Mouse (Mus musculus): ENCODE results near the gene Sorcs3. TPM values are rescaled to one million over a fixed set of nuclear protein-coding genes. Genes with fewer than 3 reads are reported as not detected.

Gene Sorcs3
- polyA plus RNA-seq, 1 experiment: not detected

- H3K27ac ChIP-seq (ENCODE audit: insufficient read depth, low read length): no peak overlapping the region
Observed at GRCm38 (mm10) chr19:48706924-48707320, 501.1 kb downstream of the Sorcs3 start.

GRCm38 (mm10) chr19:48725851-48726419 lies 520.1 kb downstream of the Sorcs3 start:
- no peak overlapping the region for H3K27ac ChIP-seq (ENCODE audit: insufficient read depth, low read length)
- H3K4me1 ChIP-seq (ENCODE audit: control insufficient read depth, insufficient read depth, low read length): no peaks in the 10 kb centered on the region
- TF ChIP-seq CTCF (IDR thresholded peaks at IDR 0.05; ENCODE audit: borderline replicate concordance, insufficient read depth, low read length) (no peak), POLR2A (IDR thresholded peaks at IDR 0.05; ENCODE audit: low read depth, low read length) (no peak)
- H3K4me3 ChIP-seq (ENCODE audit: insufficient read depth, low read length): no peak overlapping the region

More at GRCm38 (mm10) chr19:48706924-48707320, 501.1 kb downstream of the Sorcs3 start:
- TF ChIP-seq POLR2A (IDR thresholded peaks at IDR 0.05; ENCODE audit: low read depth, low read length): no peak
- TF ChIP-seq CTCF (IDR thresholded peaks at IDR 0.05; ENCODE audit: borderline replicate concordance, insufficient read depth, low read length): no peak
- Histone ChIP-seq H3K4me1 (ENCODE audit: control insufficient read depth, insufficient read depth, low read length) (no peaks in the 10 kb centered on the region), H3K4me3 (ENCODE audit: insufficient read depth, low read length) (no peak overlapping the region)

GRCm38 (mm10) chr19:48727048-48727447 lies 521.2 kb downstream of the Sorcs3 start:
- TF ChIP-seq POLR2A (IDR thresholded peaks at IDR 0.05; ENCODE audit: low read depth, low read length) (no peak), CTCF (IDR thresholded peaks at IDR 0.05; ENCODE audit: borderline replicate concordance, insufficient read depth, low read length) (no peak)
- no peaks in the 10 kb centered on the region for H3K4me1 ChIP-seq (ENCODE audit: control insufficient read depth, insufficient read depth, low read length)
- no peak overlapping the region for H3K27ac ChIP-seq (ENCODE audit: insufficient read depth, low read length)

GRCm38 (mm10) chr19:48727601-48728000 lies 521.8 kb downstream of the Sorcs3 start:
- H3K27ac ChIP-seq (ENCODE audit: insufficient read depth, low read length): no peak overlapping the region
- H3K4me1 ChIP-seq (ENCODE audit: control insufficient read depth, insufficient read depth, low read length): no peaks in the 10 kb centered on the region
- H3K4me3 ChIP-seq (ENCODE audit: insufficient read depth, low read length): no peak overlapping the region
- TF ChIP-seq CTCF (IDR thresholded peaks at IDR 0.05; ENCODE audit: borderline replicate concordance, insufficient read depth, low read length): no peak
- TF ChIP-seq POLR2A (IDR thresholded peaks at IDR 0.05; ENCODE audit: low read depth, low read length): no peak

More at GRCm38 (mm10) chr19:48727048-48727447, 521.2 kb downstream of the Sorcs3 start:
- no peak overlapping the region for H3K4me3 ChIP-seq (ENCODE audit: insufficient read depth, low read length)

- H3K4me1 ChIP-seq (ENCODE audit: control insufficient read depth, insufficient read depth, low read length): no peaks in the 10 kb centered on the region
- TF ChIP-seq CTCF (IDR thresholded peaks at IDR 0.05; ENCODE audit: borderline replicate concordance, insufficient read depth, low read length): no peak
- TF ChIP-seq POLR2A (IDR thresholded peaks at IDR 0.05; ENCODE audit: low read depth, low read length): no peak
- H3K4me3 ChIP-seq (ENCODE audit: insufficient read depth, low read length): no peak overlapping the region
- H3K27ac ChIP-seq (ENCODE audit: insufficient read depth, low read length): no peak overlapping the region
Observed at GRCm38 (mm10) chr19:48731731-48732130, 525.9 kb downstream of the Sorcs3 start.

GRCm38 (mm10) chr19:48734370-48734769 lies 528.5 kb downstream of the Sorcs3 start:
- Histone ChIP-seq H3K4me3 (ENCODE audit: insufficient read depth, low read length) (no peak overlapping the region), H3K27ac (ENCODE audit: insufficient read depth, low read length) (no peak overlapping the region), H3K4me1 (ENCODE audit: control insufficient read depth, insufficient read depth, low read length) (no peaks in the 10 kb centered on the region)
- TF ChIP-seq POLR2A (IDR thresholded peaks at IDR 0.05; ENCODE audit: low read depth, low read length) (no peak), CTCF (IDR thresholded peaks at IDR 0.05; ENCODE audit: borderline replicate concordance, insufficient read depth, low read length) (no peak)

GRCm38 (mm10) chr19:48737554-48737953 lies 531.7 kb downstream of the Sorcs3 start:
- TF ChIP-seq POLR2A (IDR thresholded peaks at IDR 0.05; ENCODE audit: low read depth, low read length): no peak
- TF ChIP-seq CTCF (IDR thresholded peaks at IDR 0.05; ENCODE audit: borderline replicate concordance, insufficient read depth, low read length): no peak
- Histone ChIP-seq H3K4me3 (ENCODE audit: insufficient read depth, low read length) (no peak overlapping the region), H3K4me1 (ENCODE audit: control insufficient read depth, insufficient read depth, low read length) (no peaks in the 10 kb centered on the region), H3K27ac (ENCODE audit: insufficient read depth, low read length) (no peak overlapping the region)

- no peak overlapping the region for H3K4me3 ChIP-seq (ENCODE audit: insufficient read depth, low read length)
- TF ChIP-seq POLR2A (IDR thresholded peaks at IDR 0.05; ENCODE audit: low read depth, low read length): no peak
- TF ChIP-seq CTCF (IDR thresholded peaks at IDR 0.05; ENCODE audit: borderline replicate concordance, insufficient read depth, low read length): no peak
- no peaks in the 10 kb centered on the region for H3K4me1 ChIP-seq (ENCODE audit: control insufficient read depth, insufficient read depth, low read length)
- no peak overlapping the region for H3K27ac ChIP-seq (ENCODE audit: insufficient read depth, low read length)
Observed at GRCm38 (mm10) chr19:48755156-48755555, 549.3 kb downstream of the Sorcs3 start.

GRCm38 (mm10) chr19:48756831-48757230 lies 551.0 kb downstream of the Sorcs3 start:
- Histone ChIP-seq H3K27ac (ENCODE audit: insufficient read depth, low read length) (no peak overlapping the region), H3K4me1 (ENCODE audit: control insufficient read depth, insufficient read depth, low read length) (no peaks in the 10 kb centered on the region), H3K4me3 (ENCODE audit: insufficient read depth, low read length) (no peak overlapping the region)
- TF ChIP-seq CTCF (IDR thresholded peaks at IDR 0.05; ENCODE audit: borderline replicate concordance, insufficient read depth, low read length) (no peak), POLR2A (IDR thresholded peaks at IDR 0.05; ENCODE audit: low read depth, low read length) (no peak)

GRCm38 (mm10) chr19:48766524-48766923 lies 560.7 kb downstream of the Sorcs3 start:
- Histone ChIP-seq H3K27ac (ENCODE audit: insufficient read depth, low read length) (no peak overlapping the region), H3K4me3 (ENCODE audit: insufficient read depth, low read length) (no peak overlapping the region), H3K4me1 (ENCODE audit: control insufficient read depth, insufficient read depth, low read length) (no peaks in the 10 kb centered on the region)
- TF ChIP-seq POLR2A (IDR thresholded peaks at IDR 0.05; ENCODE audit: low read depth, low read length) (no peak), CTCF (IDR thresholded peaks at IDR 0.05; ENCODE audit: borderline replicate concordance, insufficient read depth, low read length) (no peak)

Measured in embryonic fibroblast, embryonic 13.5 days (primary cell).